Comparison of ENCODE assay signal across 10 mouse cellular contexts in genomic region chr2:74735851-74736687, GRCm38 (mm10). TPM values are rescaled to one million over a fixed set of nuclear protein-coding genes. Genes with fewer than 3 reads are reported as not detected.
A peak's percentile ranks its signal among the peaks of the same experiment; 100 is the strongest.
DNase-seq lines count a peak whose midpoint lies in the region; ATAC-seq and TF ChIP-seq lines count a peak whose summit lies in the region.
"Had no signal": no experiment of that assay in that cellular context is flagged by ENCODE, and none has a peak within 500 bp of the region (broad histone marks: within the 10 kb centered on the region; RNA-seq: fewer than 3 reads in every experiment).

No protein-coding gene starts in this region.

- peaks cover 98% of the 10 kb centered on the region for H3K27me3 ChIP-seq in forebrain, embryonic 11.5 days (ENCODE audit: control insufficient read depth, insufficient read depth, low read length)
- peaks cover 84% of the 10 kb centered on the region for H3K27me3 ChIP-seq in forebrain, postnatal 0 days (ENCODE audit: insufficient read depth, low read length)
- peaks cover 100% of the 10 kb centered on the region for H3K27me3 ChIP-seq in lung, embryonic 15.5 days
- H3K27me3 ChIP-seq in limb, embryonic 10.5 days (ENCODE audit: low read depth, poor library complexity, severe bottlenecking): peaks cover 92% of the 10 kb centered on the region
- H3K27me3 ChIP-seq in neural tube, embryonic 15.5 days (replicated peaks): no peaks in the 10 kb centered on the region

- no peak for TF ChIP-seq POLR2A in lung, adult 2 months (IDR thresholded peaks at IDR 0.05; ENCODE audit: borderline replicate concordance, extremely low read depth, low read depth, low read length)

- WGBS in forebrain, embryonic 11.5 days: under 1% methylated on average over 42 of the region's 42 CpGs
- WGBS in forebrain, postnatal 0 days: 1% methylated on average over 42 of the region's 42 CpGs
- WGBS in lung, embryonic 15.5 days: under 1% methylated on average over 42 of the region's 42 CpGs
- WGBS in lung, adult 2 months: 4% methylated on average over 42 of the region's 42 CpGs
- WGBS in limb, embryonic 10.5 days: 1% methylated on average over 42 of the region's 42 CpGs
- WGBS in neural tube, embryonic 15.5 days: 6% methylated on average over 42 of the region's 42 CpGs

- H3K9me3 ChIP-seq in forebrain, embryonic 11.5 days (ENCODE audit: control insufficient read depth, low read length): no peaks in the 10 kb centered on the region
- H3K9me3 ChIP-seq in forebrain, postnatal 0 days (ENCODE audit: low read length): no peaks in the 10 kb centered on the region
- H3K9me3 ChIP-seq in lung, embryonic 15.5 days: no peaks in the 10 kb centered on the region
- H3K9me3 ChIP-seq in limb, embryonic 10.5 days (replicated peaks): no peaks in the 10 kb centered on the region
- H3K9me3 ChIP-seq in neural tube, embryonic 15.5 days (replicated peaks): no peaks in the 10 kb centered on the region
- H3K9me3 ChIP-seq: liver, embryonic 13.5 days had no signal

- DNase-seq in forebrain, embryonic 11.5 days (ENCODE audit: low spot score): peak; percentile 62
- DNase-seq in forebrain, postnatal 0 days: no peak
- DNase-seq in lung, adult 2 months: no peak
- DNase-seq in limb, embryonic 10.5 days (ENCODE audit: low spot score): peak; percentile 69
- DNase-seq in ovary, postnatal 10 days (ENCODE audit: low spot score): no peak
- DNase-seq in spleen, postnatal 4 days (ENCODE audit: low spot score in 2 of 2): no peak
- DNase-seq: liver, embryonic 13.5 days; thymus, postnatal 4 days had no signal

- no peak for ATAC-seq in forebrain, embryonic 11.5 days (replicated peaks; ENCODE audit: low FRiP score)
- ATAC-seq in forebrain, postnatal 0 days: no peak
- ATAC-seq in lung, embryonic 15.5 days (ENCODE audit: borderline replicate concordance, extremely low read depth, low FRiP score, low TSS enrichment): no peak
- ATAC-seq in neural tube, embryonic 15.5 days (ENCODE audit: low FRiP score): no peak

- H3K4me1 ChIP-seq in forebrain, embryonic 11.5 days (replicated peaks; ENCODE audit: control insufficient read depth, insufficient read depth, low read length): peaks cover 5% of the 10 kb centered on the region; the same call in 1 of the 2 replicates
- H3K4me1 ChIP-seq in forebrain, postnatal 0 days (ENCODE audit: insufficient read depth): no peaks in the 10 kb centered on the region
- H3K4me1 ChIP-seq in lung, embryonic 15.5 days: peaks cover 17% of the 10 kb centered on the region
- H3K4me1 ChIP-seq in lung, adult 2 months (ENCODE audit: control insufficient read depth, insufficient read depth, low read length): no peaks in the 10 kb centered on the region
- peaks cover 100% of the 10 kb centered on the region for H3K4me1 ChIP-seq in limb, embryonic 10.5 days
- H3K4me1 ChIP-seq in neural tube, embryonic 15.5 days: peaks cover 96% of the 10 kb centered on the region
- H3K4me1 ChIP-seq: liver, embryonic 13.5 days had no signal

- no peak overlapping the region for H3K9ac ChIP-seq in forebrain, embryonic 11.5 days (ENCODE audit: low read length)
- H3K9ac ChIP-seq in forebrain, postnatal 0 days: no peak overlapping the region
- H3K9ac ChIP-seq in lung, embryonic 15.5 days: no peak overlapping the region
- H3K9ac ChIP-seq in neural tube, embryonic 15.5 days (replicated peaks): peak overlapping the region; percentile 46
- H3K9ac ChIP-seq: liver, embryonic 13.5 days had no signal

- TF ChIP-seq CTCF in forebrain, postnatal 0 days (IDR thresholded peaks at IDR 0.05; ENCODE audit: low read depth): no peak
- no peak for TF ChIP-seq CTCF in lung, adult 2 months (IDR thresholded peaks at IDR 0.05; ENCODE audit: insufficient read depth, low read length)

- H3K4me3 ChIP-seq in forebrain, embryonic 11.5 days (ENCODE audit: low read depth, low read length): no peak overlapping the region
- no peak overlapping the region for H3K4me3 ChIP-seq in forebrain, postnatal 0 days (ENCODE audit: low read depth, low read length)
- peak overlapping the region; percentile 19 for H3K4me3 ChIP-seq in lung, embryonic 15.5 days
- H3K4me3 ChIP-seq in lung, adult 2 months (replicated peaks; ENCODE audit: extremely low read depth, low read depth, low read length): no peak overlapping the region
- H3K4me3 ChIP-seq in limb, embryonic 10.5 days: peak overlapping the region; percentile 48
- peak overlapping the region; percentile 20 for H3K4me3 ChIP-seq in neural tube, embryonic 15.5 days (replicated peaks)
- H3K4me3 ChIP-seq: liver, embryonic 13.5 days had no signal

- peak overlapping the region; percentile 24; the same call in 1 of the 2 replicates for H3K4me2 ChIP-seq in forebrain, embryonic 11.5 days (ENCODE audit: low read depth, low read length, severe bottlenecking)
- no peak overlapping the region for H3K4me2 ChIP-seq in forebrain, postnatal 0 days (ENCODE audit: low read depth)
- H3K4me2 ChIP-seq in lung, embryonic 15.5 days: peak overlapping the region; percentile 28
- H3K4me2 ChIP-seq in neural tube, embryonic 15.5 days: peak overlapping the region; percentile 58
- H3K4me2 ChIP-seq: liver, embryonic 13.5 days had no signal

- no peaks in the 10 kb centered on the region for H3K36me3 ChIP-seq in forebrain, embryonic 11.5 days (ENCODE audit: control insufficient read depth, insufficient read depth, low read length)
- no peaks in the 10 kb centered on the region for H3K36me3 ChIP-seq in forebrain, postnatal 0 days (ENCODE audit: insufficient read depth)
- H3K36me3 ChIP-seq in lung, embryonic 15.5 days: no peaks in the 10 kb centered on the region
- H3K36me3 ChIP-seq in limb, embryonic 10.5 days: peaks cover 4% of the 10 kb centered on the region; the same call in 1 of the 2 replicates
- H3K36me3 ChIP-seq in neural tube, embryonic 15.5 days: no peaks in the 10 kb centered on the region
- H3K36me3 ChIP-seq: liver, embryonic 13.5 days had no signal

- H3K27ac ChIP-seq in forebrain, embryonic 11.5 days (ENCODE audit: low read depth, low read length): no peak overlapping the region
- H3K27ac ChIP-seq in forebrain, postnatal 0 days (ENCODE audit: low read depth, low read length): no peak overlapping the region
- H3K27ac ChIP-seq in lung, embryonic 15.5 days: no peak overlapping the region
- H3K27ac ChIP-seq in limb, embryonic 10.5 days: peak overlapping the region; percentile 80
- H3K27ac ChIP-seq in neural tube, embryonic 15.5 days (replicated peaks): peak overlapping the region; percentile 91
- H3K27ac ChIP-seq: liver, embryonic 13.5 days had no signal

RNA-seq across cellular contexts. Expression of gene Gm28230, which starts 9.5 kb away (rescaled TPM):
- not detected in 2 replicates for polyA plus RNA-seq in forebrain, embryonic 11.5 days (2014; fragmentation: Nextera tagmentation; extraction: Ambion mirVana)
- not detected in 2 replicates for total RNA-seq in forebrain, postnatal 0 days (2014; rRNA removed)
- polyA plus RNA-seq in forebrain, postnatal 0 days (2015; fragmentation: Nextera tagmentation; extraction: Ambion mirVana): not detected in 2 replicates
- 0.05 TPM in 1 of 2 replicates, not detected in the other for polyA plus RNA-seq in lung, embryonic 15.5 days (2015; fragmentation: Nextera tagmentation; extraction: Ambion mirVana)
- polyA plus RNA-seq in lung, adult 2 months (2012; rRNA removed): 0.14 and 0.18 TPM in 2 replicates
- polyA plus RNA-seq in limb, embryonic 10.5 days (2016; fragmentation: Nextera tagmentation; extraction: Ambion mirVana): 0.70 and 0.79 TPM in 2 replicates
- 0.96 and 2.0 TPM in 2 replicates for polyA plus RNA-seq in neural tube, embryonic 15.5 days (2015; fragmentation: Nextera tagmentation; extraction: Ambion mirVana)
- polyA plus RNA-seq: liver, embryonic 13.5 days had no signal

RNA-seq across cellular contexts. Expression of gene Hoxd4, which starts 24.3 kb away (rescaled TPM):
- not detected in 2 replicates for polyA plus RNA-seq in forebrain, embryonic 11.5 days (2014; fragmentation: Nextera tagmentation; extraction: Ambion mirVana)
- total RNA-seq in forebrain, postnatal 0 days (2014; rRNA removed): not detected in 2 replicates
- not detected in 2 replicates for polyA plus RNA-seq in forebrain, postnatal 0 days (2015; fragmentation: Nextera tagmentation; extraction: Ambion mirVana)
- 0.19 TPM in 1 of 2 replicates, not detected in the other for polyA plus RNA-seq in lung, embryonic 15.5 days (2015; fragmentation: Nextera tagmentation; extraction: Ambion mirVana)
- polyA plus RNA-seq in lung, adult 2 months (2012; rRNA removed): 0.63 and 1.4 TPM in 2 replicates
- polyA plus RNA-seq in limb, embryonic 10.5 days (2016; fragmentation: Nextera tagmentation; extraction: Ambion mirVana): 1.2 and 2.3 TPM in 2 replicates
- polyA plus RNA-seq in neural tube, embryonic 15.5 days (2015; fragmentation: Nextera tagmentation; extraction: Ambion mirVana): 4.3 and 4.5 TPM in 2 replicates
- polyA plus RNA-seq: liver, embryonic 13.5 days had no signal

RNA-seq across cellular contexts. Expression of gene Hoxd3, which starts 24.3 kb away (rescaled TPM):
- polyA plus RNA-seq in forebrain, embryonic 11.5 days (2014; fragmentation: Nextera tagmentation; extraction: Ambion mirVana): 0.08 and 0.19 TPM in 2 replicates
- not detected in 2 replicates for total RNA-seq in forebrain, postnatal 0 days (2014; rRNA removed)
- polyA plus RNA-seq in forebrain, postnatal 0 days (2015; fragmentation: Nextera tagmentation; extraction: Ambion mirVana): not detected in 2 replicates
- polyA plus RNA-seq in lung, embryonic 15.5 days (2015; fragmentation: Nextera tagmentation; extraction: Ambion mirVana): 0.16 and 0.67 TPM in 2 replicates
- polyA plus RNA-seq in lung, adult 2 months (2012; rRNA removed): 0.09 TPM in 2 replicates
- polyA plus RNA-seq in limb, embryonic 10.5 days (2016; fragmentation: Nextera tagmentation; extraction: Ambion mirVana): 1.4 and 3.0 TPM in 2 replicates
- 14.5 and 29.1 TPM in 2 replicates for polyA plus RNA-seq in neural tube, embryonic 15.5 days (2015; fragmentation: Nextera tagmentation; extraction: Ambion mirVana)

RNA-seq across cellular contexts. Expression of gene Hoxd1, which starts 26.7 kb away (rescaled TPM):
- not detected in 2 replicates for polyA plus RNA-seq in forebrain, embryonic 11.5 days (2014; fragmentation: Nextera tagmentation; extraction: Ambion mirVana)
- total RNA-seq in forebrain, postnatal 0 days (2014; rRNA removed): not detected in 2 replicates
- polyA plus RNA-seq in forebrain, postnatal 0 days (2015; fragmentation: Nextera tagmentation; extraction: Ambion mirVana): not detected in 2 replicates
- polyA plus RNA-seq in lung, embryonic 15.5 days (2015; fragmentation: Nextera tagmentation; extraction: Ambion mirVana): not detected in 2 replicates
- polyA plus RNA-seq in lung, adult 2 months (2012; rRNA removed): not detected in 2 replicates
- 0.68 and 1.2 TPM in 2 replicates for polyA plus RNA-seq in limb, embryonic 10.5 days (2016; fragmentation: Nextera tagmentation; extraction: Ambion mirVana)
- 1.7 and 2.1 TPM in 2 replicates for polyA plus RNA-seq in neural tube, embryonic 15.5 days (2015; fragmentation: Nextera tagmentation; extraction: Ambion mirVana)
- polyA plus RNA-seq: liver, embryonic 13.5 days had no signal

RNA-seq across cellular contexts. Expression of gene Hoxd8, which starts 31.7 kb away (rescaled TPM):
- not detected in 2 replicates for polyA plus RNA-seq in forebrain, embryonic 11.5 days (2014; fragmentation: Nextera tagmentation; extraction: Ambion mirVana)
- 0.10 TPM in 1 of 2 replicates, not detected in the other for total RNA-seq in forebrain, postnatal 0 days (2014; rRNA removed)
- polyA plus RNA-seq in forebrain, postnatal 0 days (2015; fragmentation: Nextera tagmentation; extraction: Ambion mirVana): 0.22 TPM in 1 of 2 replicates, not detected in the other
- polyA plus RNA-seq in lung, embryonic 15.5 days (2015; fragmentation: Nextera tagmentation; extraction: Ambion mirVana): 0.39 and 0.50 TPM in 2 replicates
- polyA plus RNA-seq in lung, adult 2 months (2012; rRNA removed): 0.49 and 0.67 TPM in 2 replicates
- polyA plus RNA-seq in limb, embryonic 10.5 days (2016; fragmentation: Nextera tagmentation; extraction: Ambion mirVana): 11.6 and 17.4 TPM in 2 replicates
- polyA plus RNA-seq in neural tube, embryonic 15.5 days (2015; fragmentation: Nextera tagmentation; extraction: Ambion mirVana): 12.4 and 12.5 TPM in 2 replicates

Comparison
In these comparisons a context has a peak if more than half of its experiments do, and no peak if none do; other contexts are left out.
1. DNase-seq: peak in forebrain, embryonic 11.5 days (single experiment) and limb, embryonic 10.5 days (single experiment); none in forebrain, postnatal 0 days (single experiment), lung, adult 2 months (single experiment), ovary, postnatal 10 days (single experiment) and spleen, postnatal 4 days (0 of 2).
2. H3K4me3 ChIP-seq: peak in lung, embryonic 15.5 days (single experiment), limb, embryonic 10.5 days (single experiment) and neural tube, embryonic 15.5 days (single experiment); none in forebrain, embryonic 11.5 days (single experiment), forebrain, postnatal 0 days (single experiment) and lung, adult 2 months (single experiment).
3. H3K27ac ChIP-seq: peak in limb, embryonic 10.5 days (single experiment) and neural tube, embryonic 15.5 days (single experiment); none in forebrain, embryonic 11.5 days (single experiment), forebrain, postnatal 0 days (single experiment) and lung, embryonic 15.5 days (single experiment).